Mouse (Mus musculus) heart, embryonic 14.5 days (tissue): ENCODE measurements around the gene Plb1. TPM values are rescaled to one million over a fixed set of nuclear protein-coding genes. Genes with fewer than 3 reads are reported as not detected.

Experiments used
- polyA plus RNA-seq: library from polyadenylated mRNA; unstranded; fragments of >200 nt; fragmentation: Nextera tagmentation; extraction: Ambion mirVana; gene quantifications from 2 replicates; pipeline ENCODE4 v1.2.1, GENCODE M21; 2014

Gene Plb1
- polyA plus RNA-seq, 1 experiment from 2014 or later, result 3.2 TPM

Other genes starting within 250 kb of the Plb1 start
- 2.6 and 3.1 TPM in 2 replicates for gene Fosl2, start 96.9 kb upstream of the Plb1 start, polyA plus RNA-seq
- 276 and 286 TPM in 2 replicates for gene Ppp1cb, start 226.1 kb downstream of the Plb1 start, polyA plus RNA-seq